Mouse (Mus musculus): ENCODE results near the gene Mctp2.
A peak's percentile ranks its signal among the peaks of the same experiment; 100 is the strongest.

Mctp2 gene

DNA sequence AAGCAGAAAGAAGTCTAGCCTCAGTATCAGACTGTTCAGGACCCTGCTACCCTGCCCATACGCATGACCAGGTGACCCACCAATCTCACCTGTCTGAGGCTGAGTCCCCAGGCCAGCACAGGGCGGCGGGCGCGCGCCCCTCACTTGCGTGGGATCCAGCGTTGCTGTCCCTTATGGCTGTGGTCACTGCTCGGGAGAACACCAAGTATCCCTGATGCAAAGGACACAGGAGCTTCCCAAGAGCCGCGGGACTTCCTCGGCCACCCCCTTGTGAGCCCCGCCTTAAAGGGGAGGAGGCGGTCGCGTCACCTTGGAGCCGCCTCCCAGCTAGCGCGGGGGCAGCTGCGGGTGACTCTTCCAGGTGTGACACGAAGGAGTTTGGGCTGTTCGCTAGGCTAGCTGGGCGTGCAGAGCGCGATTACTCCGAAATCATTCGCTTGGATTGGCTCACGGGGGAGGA is at the start of gene Mctp2:
Gene Mctp2, minus strand, starts transcription at position 227 of the 460 bp plus-strand sequence.
- peak; percentile 91 for DNase-seq (ENCODE audit: low read depth, low spot score)

- DNase-seq (ENCODE audit: low read depth, low spot score), result no peak
Observed at GRCm38 (mm10) chr7:72345901-72346300, 39.5 kb upstream of the Mctp2 start.

GRCm38 (mm10) chr7:72343751-72344150 is 37.3 kb upstream of the Mctp2 start:
- peak; percentile 36 for DNase-seq (ENCODE audit: low read depth, low spot score)

DNA sequence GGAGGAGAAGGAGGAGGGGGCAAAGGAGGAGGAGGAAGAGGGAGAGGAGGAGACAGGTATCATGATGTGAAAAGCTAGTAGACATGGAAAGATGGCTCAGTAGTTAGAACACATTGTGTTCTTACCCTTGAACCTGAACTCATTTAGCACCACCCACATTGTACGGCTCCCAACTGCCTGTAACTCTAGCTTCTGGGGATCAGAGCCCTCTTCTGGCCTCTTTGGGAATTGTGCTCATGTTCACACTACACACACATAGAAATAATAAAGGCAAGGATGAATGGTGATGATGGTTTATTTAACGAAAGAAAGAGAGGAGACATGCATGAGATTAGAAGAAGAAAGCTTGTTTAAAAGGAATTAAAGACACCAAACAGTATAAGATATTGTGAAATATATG is 36.4 kb upstream of the Mctp2 start:
- DNase-seq (ENCODE audit: low read depth, low spot score), result peak; percentile 70

GRCm38 (mm10) chr7:72325961-72326360 is 19.6 kb upstream of the Mctp2 start:
- DNase-seq (ENCODE audit: low read depth, low spot score), result no peak

GRCm38 (mm10) chr7:72320906-72321305 is 14.5 kb upstream of the Mctp2 start:
- no peak for DNase-seq (ENCODE audit: low read depth, low spot score)

DNA sequence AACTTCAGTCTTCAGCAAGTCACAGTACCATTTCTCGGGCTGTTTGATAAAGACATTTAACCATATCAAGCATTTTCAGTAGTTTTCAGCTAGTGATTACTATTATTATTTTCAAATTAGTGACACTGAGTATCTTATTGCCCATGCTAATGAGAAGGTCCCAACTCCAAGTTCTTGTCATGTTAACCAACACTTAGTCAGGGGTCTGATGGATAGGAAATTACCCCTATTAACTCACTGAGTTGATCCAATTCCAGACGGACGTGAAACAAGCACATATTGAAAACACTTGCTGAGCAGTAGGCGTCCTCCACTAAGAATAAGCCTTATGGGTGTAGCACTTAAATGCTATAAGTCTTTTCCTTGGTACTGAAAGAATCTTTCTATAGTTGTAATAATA is 14.0 kb upstream of the Mctp2 start:
- no peak for DNase-seq (ENCODE audit: low read depth, low spot score)

DNA sequence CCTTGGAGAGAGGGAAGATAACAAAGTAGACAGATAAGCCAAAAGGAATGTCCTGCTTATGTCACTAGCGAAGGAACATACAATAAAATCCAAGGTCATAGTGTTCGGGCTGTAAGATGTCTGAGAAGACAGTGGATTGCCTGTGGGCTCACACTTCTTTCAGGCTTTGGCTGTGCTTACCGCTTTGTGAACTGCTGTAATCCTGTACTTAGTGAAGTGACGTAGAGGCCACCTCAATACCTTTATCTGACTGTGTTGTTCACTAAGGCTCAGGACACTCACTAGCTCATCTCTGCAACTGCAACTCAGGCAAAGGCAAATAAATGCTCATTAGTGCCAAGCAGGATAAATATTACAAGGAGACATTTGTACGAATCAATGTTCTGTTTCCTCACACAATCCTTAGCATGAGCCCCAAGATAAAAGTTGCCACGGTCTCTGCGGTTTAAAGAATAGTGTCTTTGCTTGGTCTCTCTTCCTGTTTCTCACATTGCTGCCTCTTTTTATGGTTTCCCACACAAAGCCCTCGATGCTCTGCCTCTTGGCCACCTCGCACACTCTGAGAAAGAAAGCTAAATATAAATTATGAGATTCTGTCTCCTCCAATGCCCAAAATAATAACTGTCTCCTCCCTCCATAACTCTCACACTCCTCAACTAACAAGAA is 8.1 kb upstream of the Mctp2 start:
- peak; percentile 51 for DNase-seq (ENCODE audit: low read depth, low spot score)

GRCm38 (mm10) chr7:72313908-72314307 is 7.5 kb upstream of the Mctp2 start:
- no peak for DNase-seq (ENCODE audit: low read depth, low spot score)

DNA sequence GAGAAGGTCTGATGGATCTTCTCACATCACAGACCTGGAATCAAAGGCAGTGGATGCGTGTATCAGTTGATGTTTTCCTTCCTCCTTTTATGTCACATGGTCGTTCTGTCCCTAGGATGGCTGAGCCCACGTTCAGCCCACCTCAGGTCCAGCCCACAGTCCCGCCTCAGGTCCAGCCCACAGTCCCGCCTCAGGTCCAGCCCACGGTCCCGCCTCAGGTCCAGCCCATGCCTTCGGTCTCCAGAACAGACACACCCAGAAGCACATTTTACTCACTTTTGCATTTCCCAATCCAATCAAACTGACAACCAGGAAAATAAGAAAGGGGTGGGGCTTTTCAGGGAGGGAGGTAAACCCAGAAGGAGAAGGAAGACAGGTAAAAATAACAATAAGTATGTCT is 5.2 kb upstream of the Mctp2 start:
- DNase-seq (ENCODE audit: low read depth, low spot score), result no peak

- no peak for DNase-seq (ENCODE audit: low read depth, low spot score)
Observed at GRCm38 (mm10) chr7:72308078-72308477, 1.7 kb upstream of the Mctp2 start.

GRCm38 (mm10) chr7:72306847-72307246 is 439 bp upstream of the Mctp2 start:
- no peak for DNase-seq (ENCODE audit: low read depth, low spot score)

DNA sequence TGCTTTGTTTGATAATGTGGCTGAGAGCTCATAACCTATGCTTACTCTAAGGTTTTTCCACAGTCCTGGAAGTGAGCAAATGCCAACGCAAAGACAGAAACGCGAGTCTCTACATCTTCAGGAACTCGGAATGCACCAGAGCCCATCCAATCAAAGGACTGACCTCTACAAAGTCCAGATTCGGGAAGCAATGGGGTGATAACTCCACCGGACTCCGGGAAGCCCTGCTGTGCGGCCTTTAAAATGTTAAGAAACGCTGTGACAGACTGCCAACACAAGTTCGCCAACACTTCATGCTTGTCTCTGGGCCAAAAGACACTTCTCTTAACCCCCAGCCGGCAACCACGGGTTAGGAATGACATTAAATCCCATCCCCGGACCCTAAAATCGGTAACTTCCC is 437 bp downstream of the Mctp2 start:
- DNase-seq (ENCODE audit: low read depth, low spot score), result no peak

- no peak for DNase-seq (ENCODE audit: low read depth, low spot score)
Observed at GRCm38 (mm10) chr7:72301667-72302066, 4.7 kb downstream of the Mctp2 start.

DNA sequence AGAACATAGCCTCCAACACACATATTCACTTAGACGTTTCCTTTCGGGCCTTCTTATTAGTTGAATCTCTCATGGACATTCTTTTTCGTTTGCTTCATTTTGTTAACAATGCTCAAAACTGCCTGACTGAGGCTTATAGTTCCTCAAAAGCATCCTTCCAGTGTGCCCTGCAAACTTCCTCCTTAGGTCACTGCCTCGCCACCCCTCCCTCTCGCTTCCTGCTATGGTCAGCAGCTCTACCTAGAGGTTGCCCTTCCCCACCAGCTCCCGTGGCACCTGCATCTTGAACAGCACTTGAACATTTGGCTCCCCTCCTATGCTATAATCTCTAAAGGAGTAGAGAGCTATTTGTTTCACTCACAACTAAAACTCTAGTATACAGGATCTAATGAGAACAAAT is 6.7 kb downstream of the Mctp2 start:
- DNase-seq (ENCODE audit: low read depth, low spot score), result peak; percentile 64

GRCm38 (mm10) chr7:72297013-72297412 is 9.4 kb downstream of the Mctp2 start:
- no peak for DNase-seq (ENCODE audit: low read depth, low spot score)

DNA sequence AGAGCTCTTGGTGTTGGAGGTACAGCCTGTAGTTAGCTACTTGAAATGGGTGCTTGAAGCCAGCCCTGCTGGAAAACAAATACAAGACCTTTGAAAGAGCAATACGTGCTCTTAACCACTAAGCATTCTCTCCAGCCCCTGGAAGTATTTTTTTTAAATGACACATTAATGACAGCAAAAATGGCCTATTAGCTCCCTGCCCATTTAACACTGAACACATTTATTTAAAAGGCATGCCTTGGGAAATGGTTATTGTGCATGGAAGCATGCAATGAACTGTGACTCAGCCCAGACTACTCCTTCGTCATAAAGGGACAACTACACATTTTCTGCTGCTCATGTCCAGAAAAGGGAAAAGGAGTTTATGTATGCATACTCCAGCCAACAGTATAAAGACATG is 10.2 kb downstream of the Mctp2 start:
- no peak for DNase-seq (ENCODE audit: low read depth, low spot score)

DNA sequence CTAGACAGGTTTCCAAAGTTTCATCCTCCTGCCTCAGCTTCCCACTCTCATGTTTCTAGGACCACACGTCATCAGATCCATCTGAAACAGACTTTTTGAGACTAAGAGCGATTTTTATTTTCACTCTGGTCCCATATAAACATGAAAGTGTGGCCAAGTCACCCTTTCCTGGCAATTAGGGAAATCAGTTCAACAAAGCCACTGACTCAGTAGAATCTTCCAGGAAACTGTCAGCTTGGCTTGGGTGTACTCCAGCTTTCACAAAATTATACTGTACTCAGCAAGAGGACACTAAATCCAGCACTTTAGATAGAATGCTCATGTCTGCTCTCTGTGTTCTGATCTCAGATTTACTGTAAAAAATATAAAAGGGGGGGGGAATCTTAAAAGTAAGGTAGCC is 11.5 kb downstream of the Mctp2 start:
- no peak for DNase-seq (ENCODE audit: low read depth, low spot score)

DNA sequence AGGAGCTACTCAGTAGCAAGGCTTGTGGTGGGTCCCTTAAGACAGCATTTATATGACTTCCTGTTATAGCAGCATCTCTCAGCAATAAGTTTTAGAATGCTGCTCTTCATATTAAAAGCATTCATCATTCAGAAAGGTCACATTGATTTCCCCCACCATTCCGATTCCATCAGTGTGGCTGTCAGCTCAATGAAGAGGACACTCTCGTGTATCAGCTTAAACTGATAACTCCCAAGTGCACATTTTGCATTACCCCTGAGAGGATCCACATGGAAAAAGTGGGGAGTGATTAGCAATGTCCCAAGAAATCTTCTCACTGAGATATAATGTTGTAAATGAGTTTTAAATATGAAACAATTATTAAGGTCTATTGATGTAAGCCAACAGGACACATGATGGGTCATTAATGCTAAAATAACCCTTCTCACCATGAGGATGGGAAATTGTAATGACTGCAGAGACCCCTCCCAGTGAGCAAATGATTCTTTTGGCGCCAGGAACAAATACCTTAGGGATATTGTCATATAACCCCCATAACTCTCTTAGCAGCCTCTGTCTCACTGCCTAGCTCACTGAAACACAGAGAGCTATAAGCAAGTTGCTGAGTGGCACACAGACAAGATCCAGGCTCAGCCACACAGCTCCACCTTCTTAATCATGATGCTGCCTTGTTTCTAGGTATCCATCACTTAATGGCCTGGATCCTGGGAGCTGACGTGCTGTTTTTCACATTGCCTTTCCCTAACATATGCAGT is 12.4 kb downstream of the Mctp2 start:
- no peak for DNase-seq (ENCODE audit: low read depth, low spot score)

GRCm38 (mm10) chr7:72292232-72292913 is 14.0 kb downstream of the Mctp2 start:
- no peak for DNase-seq (ENCODE audit: low read depth, low spot score)

DNA sequence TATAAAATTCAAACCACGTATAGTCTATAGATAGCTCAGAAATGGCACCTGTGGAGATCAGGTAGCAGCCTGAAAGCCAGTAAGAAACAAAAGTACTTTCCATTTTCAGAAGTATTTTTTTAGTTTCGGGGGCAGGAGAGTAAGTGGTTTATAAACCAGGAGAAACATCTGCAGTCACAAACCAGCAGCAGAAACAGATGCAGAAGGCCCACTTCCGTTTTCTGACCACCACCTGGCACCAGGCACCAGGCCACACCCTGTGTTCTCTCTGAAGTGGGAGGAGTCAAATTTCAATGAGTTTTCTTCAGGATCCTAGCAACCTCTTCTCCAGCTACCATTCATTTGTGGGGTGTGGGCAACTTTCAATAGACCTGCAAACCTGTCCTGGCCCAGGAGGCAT is 25.7 kb downstream of the Mctp2 start:
- DNase-seq (ENCODE audit: low read depth, low spot score), result peak; percentile 94

GRCm38 (mm10) chr7:72278412-72278811 is 28.0 kb downstream of the Mctp2 start:
- DNase-seq (ENCODE audit: low read depth, low spot score), result peak; percentile 91

GRCm38 (mm10) chr7:72275513-72275912 is 30.9 kb downstream of the Mctp2 start:
- peak; percentile 84 for DNase-seq (ENCODE audit: low read depth, low spot score)

Measured in A20 (cell line).